Mouse (Mus musculus) stomach, embryonic 16.5 days (tissue): ENCODE measurements around the gene Stbd1. TPM values are rescaled to one million over a fixed set of nuclear protein-coding genes. Genes with fewer than 3 reads are reported as not detected.

Experiments used
- ATAC-seq: fragments of 200-750 bp; cut with Nextera tagmentation; 2 replicates; pipeline ENCODE4 v1.8.0; 2017; ENCODE audit warnings: moderate number of reproducible peaks, moderate TSS enrichment; ENCODE audit not compliant: insufficient read depth, low FRiP score
- H3K27ac ChIP-seq: fragments of 300-500 bp; sonication (generic); 2 replicates; pipeline ENCODE4 v1.5.1; 2014; ENCODE audit warnings: low read length
- H3K27me3 ChIP-seq: fragments of 300-500 bp; sonication (generic); 2 replicates; pipeline ENCODE4 v1.6.1; 2014; ENCODE audit warnings: low read length, control low read depth, mixed read lengths; ENCODE audit not compliant: control insufficient read depth, insufficient read depth
- H3K36me3 ChIP-seq: fragments of 300-500 bp; sonication (generic); 2 replicates; pipeline ENCODE4 v1.6.1; 2014; ENCODE audit warnings: low read length; ENCODE audit not compliant: control insufficient read depth, insufficient read depth
- H3K4me1 ChIP-seq: fragments of 300-500 bp; sonication (generic); 2 replicates; pipeline ENCODE4 v1.6.1; 2014; ENCODE audit warnings: low read length, control low read depth, mixed read lengths; ENCODE audit not compliant: control insufficient read depth, insufficient read depth
- H3K4me2 ChIP-seq: fragments of 300-500 bp; sonication (generic); 2 replicates; pipeline ENCODE4 v1.6.1; 2014; ENCODE audit warnings: low read depth, low read length, mixed read lengths
- H3K4me3 ChIP-seq: fragments of 300-500 bp; sonication (generic); replicated peaks from 2 replicates; pipeline ENCODE4 v1.5.1; 2014; ENCODE audit warnings: mild to moderate bottlenecking, low read length
- H3K9ac ChIP-seq: fragments of 300-500 bp; sonication (generic); 2 replicates; pipeline ENCODE4 v1.6.1; 2014; ENCODE audit warnings: low read length
- H3K9me3 ChIP-seq: fragments of 300-500 bp; sonication (generic); replicated peaks from 2 replicates; pipeline ENCODE4 v1.6.1; 2016; ENCODE audit warnings: low read length, control low read depth; ENCODE audit not compliant: control insufficient read depth
- WGBS: fragments of 180-500 bp; shearing (Covaris S2); extraction: QIAGEN DNeasy Blood & Tissue Kit; methylation state at CpG from one replicate; pipeline ENCODE4 v1.1.7; 2014; 5-methylcytosine and 5-hydroxymethylcytosine counted together
- polyA plus RNA-seq: library from polyadenylated mRNA; unstranded; fragments of >200 nt; fragmentation: Nextera tagmentation; extraction: Ambion mirVana; gene quantifications from 2 replicates; pipeline ENCODE4 v1.2.1, GENCODE M21; 2015

The Stbd1 gene
- polyA plus RNA-seq, 1 experiment from 2014 or later = 72.9 TPM

GRCm38 (mm10) chr5:92627896-92628295 is 25.1 kb downstream of the Stbd1 start:
- no peaks in the 10 kb centered on the region for H3K36me3 ChIP-seq
- 51% methylated on average over 7 of the region's 7 CpGs for WGBS
- H3K9me3 ChIP-seq = no peaks in the 10 kb centered on the region
- no peak overlapping the region for H3K4me2 ChIP-seq
- H3K27me3 ChIP-seq = no peaks in the 10 kb centered on the region
- no peak for ATAC-seq
- H3K27ac ChIP-seq = no peak overlapping the region
- H3K4me1 ChIP-seq = no peaks in the 10 kb centered on the region
- no peak overlapping the region for H3K4me3 ChIP-seq
- H3K9ac ChIP-seq = no peak overlapping the region

- Histone ChIP-seq H3K9ac (no peak overlapping the region), H3K4me2 (no peak overlapping the region), H3K27me3 (no peaks in the 10 kb centered on the region), H3K36me3 (no peaks in the 10 kb centered on the region), H3K4me1 (no peaks in the 10 kb centered on the region), H3K4me3 (no peak overlapping the region), H3K9me3 (no peaks in the 10 kb centered on the region), H3K27ac (no peak overlapping the region)
- ATAC-seq = no peak
- WGBS = 55% methylated on average over 4 of the region's 4 CpGs
Observed at GRCm38 (mm10) chr5:92633526-92633925, 30.7 kb downstream of the Stbd1 start.

- Histone ChIP-seq H3K9me3 (no peaks in the 10 kb centered on the region), H3K4me2 (no peak overlapping the region), H3K27ac (no peak overlapping the region), H3K27me3 (no peaks in the 10 kb centered on the region), H3K4me1 (no peaks in the 10 kb centered on the region), H3K36me3 (no peaks in the 10 kb centered on the region), H3K4me3 (no peak overlapping the region), H3K9ac (no peak overlapping the region)
- WGBS = 60% methylated on average over 3 of the region's 3 CpGs
- ATAC-seq = no peak
Observed at GRCm38 (mm10) chr5:92634916-92635315, 32.1 kb downstream of the Stbd1 start.

- ATAC-seq = no peak
Observed at GRCm38 (mm10) chr5:92635891-92636290, 33.0 kb downstream of the Stbd1 start.

GRCm38 (mm10) chr5:92640861-92641260 is 38.0 kb downstream of the Stbd1 start:
- H3K9ac ChIP-seq = no peak overlapping the region
- no peak overlapping the region for H3K4me2 ChIP-seq
- ATAC-seq = no peak
- H3K27ac ChIP-seq = no peak overlapping the region
- no peaks in the 10 kb centered on the region for H3K27me3 ChIP-seq
- WGBS = 72% methylated on average over 3 of the region's 3 CpGs
- H3K4me1 ChIP-seq = no peaks in the 10 kb centered on the region
- no peak overlapping the region for H3K4me3 ChIP-seq
- H3K9me3 ChIP-seq = no peaks in the 10 kb centered on the region
- no peaks in the 10 kb centered on the region for H3K36me3 ChIP-seq

More at GRCm38 (mm10) chr5:92635891-92636290, 33.0 kb downstream of the Stbd1 start:
- no peaks in the 10 kb centered on the region for H3K27me3 ChIP-seq
- H3K4me1 ChIP-seq = no peaks in the 10 kb centered on the region
- H3K36me3 ChIP-seq = no peaks in the 10 kb centered on the region
- no peak overlapping the region for H3K9ac ChIP-seq
- no peak overlapping the region for H3K27ac ChIP-seq
- no peaks in the 10 kb centered on the region for H3K9me3 ChIP-seq
- H3K4me2 ChIP-seq = no peak overlapping the region
- WGBS = 89% methylated on average over 5 of the region's 5 CpGs
- no peak overlapping the region for H3K4me3 ChIP-seq

Other genes with a start within 250 kb of the Stbd1 start
- gene Nup54, start 167.8 kb upstream of the Stbd1 start, polyA plus RNA-seq = 47.1 and 47.3 TPM in 2 replicates
- 17.7 and 18.2 TPM in 2 replicates for gene Scarb2, start 96.2 kb upstream of the Stbd1 start, polyA plus RNA-seq
- gene Fam47e, start 48.0 kb upstream of the Stbd1 start, polyA plus RNA-seq = 0.37 and 0.61 TPM in 2 replicates
- gene Ccdc158, start 72.2 kb downstream of the Stbd1 start, polyA plus RNA-seq = 0.50 and 0.61 TPM in 2 replicates
- 14.4 and 17.2 TPM in 2 replicates for gene Shroom3, start 80.4 kb downstream of the Stbd1 start, polyA plus RNA-seq